Mouse (Mus musculus) neural tube, embryonic 11.5 days (tissue): Measurements from ENCODE around the gene Col25a1. TPM values are rescaled to one million over a fixed set of nuclear protein-coding genes. Genes with fewer than 3 reads are reported as not detected.

Experiments
- ATAC-seq: fragments of 200-750 bp; cut with Nextera tagmentation; 2 replicates; pipeline ENCODE4 v1.8.0; 2017; ENCODE audit warnings: moderate number of reproducible peaks, mild to moderate bottlenecking, moderate TSS enrichment, moderate library complexity; ENCODE audit not compliant: insufficient read depth, low FRiP score, low TSS enrichment
- DNase-seq: peaks from one replicate; pipeline ENCODE4 v3.0.0-alpha.2; 2015; ENCODE audit warnings: low spot score
- H3K27ac ChIP-seq: fragments of 300-500 bp; sonication (generic); 2 replicates; pipeline ENCODE4 v1.5.1; 2014; ENCODE audit warnings: low read depth, mild to moderate bottlenecking, low read length
- H3K27me3 ChIP-seq: fragments of 300-500 bp; sonication (generic); 2 replicates; pipeline ENCODE4 v1.6.1; 2014; ENCODE audit warnings: mild to moderate bottlenecking, low read length, mixed read lengths; ENCODE audit not compliant: control insufficient read depth, insufficient read depth
- H3K36me3 ChIP-seq: fragments of 300-500 bp; sonication (generic); 2 replicates; pipeline ENCODE4 v1.6.1; 2014; ENCODE audit warnings: mild to moderate bottlenecking, low read length, moderate library complexity, mixed read lengths; ENCODE audit not compliant: control insufficient read depth, insufficient read depth
- H3K4me1 ChIP-seq: fragments of 300-500 bp; sonication (generic); 2 replicates; pipeline ENCODE4 v1.6.1; 2014; ENCODE audit warnings: low read length, mixed read lengths; ENCODE audit not compliant: control insufficient read depth, insufficient read depth
- H3K4me2 ChIP-seq: fragments of 300-500 bp; sonication (generic); 2 replicates; pipeline ENCODE4 v1.6.1; 2014; ENCODE audit warnings: low read depth, mild to moderate bottlenecking, moderate library complexity
- H3K4me3 ChIP-seq: fragments of 300-500 bp; sonication (generic); 2 replicates; pipeline ENCODE4 v1.5.1; 2014; ENCODE audit warnings: low read depth, low read length
- H3K9ac ChIP-seq: fragments of 300-500 bp; sonication (generic); 2 replicates; pipeline ENCODE4 v1.6.1; 2014; ENCODE audit warnings: mild to moderate bottlenecking, low read length
- H3K9me3 ChIP-seq: fragments of 300-500 bp; sonication (generic); 2 replicates; pipeline ENCODE4 v1.6.1; 2016; ENCODE audit warnings: low read length; ENCODE audit not compliant: control insufficient read depth
- WGBS: fragments of 180-500 bp; shearing (Covaris S2); extraction: QIAGEN DNeasy Blood & Tissue Kit; methylation state at CpG from one replicate; pipeline ENCODE4 v1.1.7; 2014; 5-methylcytosine and 5-hydroxymethylcytosine counted together
- polyA plus RNA-seq: library from polyadenylated mRNA; unstranded; fragments of >200 nt; fragmentation: Nextera tagmentation; extraction: Ambion mirVana; gene quantifications from 2 replicates; pipeline ENCODE4 v1.2.1, GENCODE M21; 2014

The Col25a1 gene
- polyA plus RNA-seq, 1 experiment from 2014 or later, result 7.2 TPM

GRCm38 (mm10) chr3:130400716-130401559, 269.6 kb downstream of the Col25a1 start:
- peaks cover 29% of the 10 kb centered on the region for H3K27me3 ChIP-seq
- ATAC-seq (peak; percentile 8; the same call in 1 of the 2 replicates), DNase-seq (no peak)
- no peak overlapping the region for H3K4me3 ChIP-seq
- 53% methylated on average over 13 of the region's 13 CpGs for WGBS
- no peak overlapping the region for H3K4me2 ChIP-seq
- H3K27ac ChIP-seq, result no peak overlapping the region
- no peaks in the 10 kb centered on the region for H3K9me3 ChIP-seq
- H3K9ac ChIP-seq, result no peak overlapping the region
- peaks cover 9% of the 10 kb centered on the region for H3K4me1 ChIP-seq
- no peaks in the 10 kb centered on the region for H3K36me3 ChIP-seq

DNA sequence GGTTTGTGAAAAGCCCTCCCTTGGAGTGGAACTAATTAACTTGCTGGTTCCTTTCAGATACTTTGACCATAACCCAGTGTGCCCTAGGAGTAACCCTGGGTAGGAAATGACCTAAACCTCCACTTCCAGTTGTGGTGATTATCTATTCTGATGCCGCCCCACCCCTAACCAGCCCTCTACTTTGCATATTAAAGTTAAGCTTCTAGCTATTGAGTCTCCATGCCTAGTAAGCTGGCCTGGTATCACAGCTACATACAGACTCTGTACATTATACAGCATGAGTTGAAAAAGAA, 270.2 kb downstream of the Col25a1 start:
- peaks cover 33% of the 10 kb centered on the region for H3K27me3 ChIP-seq

DNA sequence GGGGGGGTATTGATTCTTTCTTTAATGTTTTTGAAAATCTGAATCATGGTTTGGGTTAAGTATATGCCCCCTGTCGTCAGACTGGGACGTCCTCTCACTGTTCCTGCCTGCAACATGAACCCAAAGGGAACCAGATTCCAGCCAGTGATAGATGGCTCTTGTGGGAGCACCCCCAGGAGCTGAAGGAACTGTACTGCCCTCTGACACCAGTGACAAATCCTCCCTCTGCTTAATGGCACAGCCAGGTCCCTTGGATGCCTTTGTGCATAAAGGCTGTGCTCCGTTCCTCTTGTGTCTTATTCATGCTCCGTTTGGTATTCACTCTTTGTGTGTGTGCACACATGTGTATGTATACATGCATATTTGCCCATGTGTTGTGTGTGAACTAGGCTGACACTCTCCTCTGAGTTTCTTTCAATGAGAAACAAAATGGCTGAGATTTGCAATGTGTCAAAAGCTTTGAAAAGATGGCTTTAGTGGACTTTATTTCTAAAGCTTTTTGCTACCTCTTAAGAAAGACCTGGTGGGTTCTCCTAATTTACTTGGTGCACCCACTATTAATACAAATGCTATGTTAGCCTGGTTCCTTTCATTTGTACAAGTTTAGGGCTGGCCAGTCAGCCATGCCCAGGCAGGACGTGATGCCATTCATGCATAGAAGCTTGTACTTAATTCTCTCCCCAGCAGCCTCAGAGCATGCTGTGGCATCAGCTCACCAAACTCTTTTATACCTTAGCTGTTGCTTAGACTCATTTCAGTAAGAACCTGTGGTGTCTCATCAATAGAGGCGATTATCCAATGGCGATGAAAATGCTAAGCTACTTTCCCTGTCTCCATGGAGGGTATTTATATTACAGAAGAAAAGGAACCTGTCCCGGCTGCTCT, 273.5 kb downstream of the Col25a1 start:
- Histone ChIP-seq H3K4me2 (no peak overlapping the region), H3K9me3 (no peaks in the 10 kb centered on the region), H3K4me3 (no peak overlapping the region), H3K36me3 (no peaks in the 10 kb centered on the region), H3K27me3 (peaks cover 30% of the 10 kb centered on the region), H3K27ac (no peak overlapping the region), H3K4me1 (peaks cover 9% of the 10 kb centered on the region), H3K9ac (no peak overlapping the region)
- ATAC-seq (no peak), DNase-seq (no peak)
- 48% methylated on average over 8 of the region's 8 CpGs for WGBS

More for the DNA sequence above, 270.2 kb downstream of the Col25a1 start:
- H3K4me1 ChIP-seq, result peaks cover 9% of the 10 kb centered on the region
- ATAC-seq, result peak; percentile 87
- no peak overlapping the region for H3K9ac ChIP-seq
- WGBS, result 26% methylated on average over 1 of the region's 1 CpGs
- no peak overlapping the region for H3K27ac ChIP-seq
- no peak overlapping the region for H3K4me3 ChIP-seq
- H3K9me3 ChIP-seq, result no peaks in the 10 kb centered on the region
- H3K4me2 ChIP-seq, result no peak overlapping the region
- no peak for DNase-seq
- no peaks in the 10 kb centered on the region for H3K36me3 ChIP-seq

DNA sequence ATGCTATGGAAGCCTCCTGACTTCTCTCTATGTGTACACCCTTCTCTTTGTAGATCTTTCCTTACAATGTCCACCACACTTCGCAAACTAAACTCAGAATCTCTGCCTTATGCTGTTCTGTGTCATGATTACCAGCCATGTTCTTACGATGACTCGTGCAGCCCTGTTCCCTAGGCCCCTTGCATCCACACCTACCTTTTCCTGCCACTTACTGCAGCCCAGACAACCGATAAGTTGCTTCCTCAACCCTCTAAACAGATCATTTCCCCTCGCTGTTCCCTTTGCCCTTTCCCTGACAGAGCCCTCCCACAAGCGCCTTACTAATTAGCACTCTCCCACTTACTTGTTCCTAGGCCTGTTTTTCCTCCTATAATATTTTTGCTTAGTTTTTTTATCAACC, 275.9 kb downstream of the Col25a1 start:
- H3K4me3 ChIP-seq, result no peak overlapping the region
- 69% methylated on average over 6 of the region's 6 CpGs for WGBS
- DNase-seq (no peak), ATAC-seq (no peak)
- H3K27ac ChIP-seq, result no peak overlapping the region
- no peak overlapping the region for H3K4me2 ChIP-seq
- no peaks in the 10 kb centered on the region for H3K9me3 ChIP-seq
- no peaks in the 10 kb centered on the region for H3K36me3 ChIP-seq
- H3K27me3 ChIP-seq, result peaks cover 24% of the 10 kb centered on the region
- peaks cover 5% of the 10 kb centered on the region for H3K4me1 ChIP-seq
- H3K9ac ChIP-seq, result no peak overlapping the region

GRCm38 (mm10) chr3:130413239-130413638, 281.9 kb downstream of the Col25a1 start:
- DNase-seq (peak; percentile 74), ATAC-seq (peak; percentile 79; the same call in 1 of the 2 replicates)
- H3K4me3 ChIP-seq, result no peak overlapping the region
- no peak overlapping the region for H3K9ac ChIP-seq
- no peaks in the 10 kb centered on the region for H3K9me3 ChIP-seq
- H3K4me2 ChIP-seq, result no peak overlapping the region
- no peaks in the 10 kb centered on the region for H3K36me3 ChIP-seq
- peaks cover 4% of the 10 kb centered on the region; the same call in 1 of the 2 replicates for H3K4me1 ChIP-seq
- H3K27ac ChIP-seq, result no peak overlapping the region
- H3K27me3 ChIP-seq, result no peaks in the 10 kb centered on the region
- 9% methylated on average over 4 of the region's 4 CpGs for WGBS

DNA sequence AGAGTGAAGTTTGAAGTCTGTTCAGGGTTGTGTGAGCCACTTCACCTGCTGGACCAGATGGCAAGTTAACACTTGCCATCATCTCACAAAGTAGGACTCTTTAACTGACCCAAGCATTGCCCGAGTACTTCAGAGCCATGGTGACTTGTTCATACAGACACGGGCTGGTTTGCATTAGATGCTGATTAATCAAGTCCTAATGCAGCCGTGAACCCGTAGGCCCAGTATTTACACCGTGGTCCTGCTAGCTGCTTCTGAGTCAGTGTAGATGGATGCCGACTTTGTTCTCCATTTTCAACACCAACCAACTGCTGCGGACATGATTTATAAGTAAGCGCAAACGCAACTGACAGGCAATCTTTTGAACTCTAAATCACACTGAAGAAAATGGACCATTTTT, 287.6 kb downstream of the Col25a1 start:
- H3K36me3 ChIP-seq, result no peaks in the 10 kb centered on the region
- H3K9ac ChIP-seq, result no peak overlapping the region
- WGBS, result 81% methylated on average over 9 of the region's 9 CpGs
- ATAC-seq (no peak), DNase-seq (no peak)
- H3K9me3 ChIP-seq, result no peaks in the 10 kb centered on the region
- H3K4me1 ChIP-seq, result no peaks in the 10 kb centered on the region
- no peak overlapping the region for H3K4me3 ChIP-seq
- H3K27ac ChIP-seq, result no peak overlapping the region
- H3K27me3 ChIP-seq, result no peaks in the 10 kb centered on the region
- H3K4me2 ChIP-seq, result no peak overlapping the region

GRCm38 (mm10) chr3:130428796-130429195, 297.5 kb downstream of the Col25a1 start:
- no peak for DNase-seq
- Histone ChIP-seq H3K36me3 (no peaks in the 10 kb centered on the region), H3K4me3 (no peak overlapping the region), H3K4me2 (no peak overlapping the region), H3K27ac (no peak overlapping the region), H3K9me3 (no peaks in the 10 kb centered on the region), H3K9ac (no peak overlapping the region), H3K4me1 (no peaks in the 10 kb centered on the region), H3K27me3 (no peaks in the 10 kb centered on the region)
- no peak for ATAC-seq
- WGBS, result 95% methylated on average over 4 of the region's 4 CpGs

GRCm38 (mm10) chr3:130430052-130430451, 298.8 kb downstream of the Col25a1 start:
- Histone ChIP-seq H3K27me3 (no peaks in the 10 kb centered on the region), H3K4me3 (no peak overlapping the region), H3K4me2 (no peak overlapping the region), H3K36me3 (no peaks in the 10 kb centered on the region), H3K4me1 (no peaks in the 10 kb centered on the region), H3K9me3 (no peaks in the 10 kb centered on the region), H3K27ac (no peak overlapping the region), H3K9ac (no peak overlapping the region)
- 80% methylated on average over 5 of the region's 5 CpGs for WGBS
- ATAC-seq (no peak), DNase-seq (no peak)
